Mouse (Mus musculus) CD8-positive naive resting alpha-beta T cell, adult 57 days (primary cell): ENCODE measurements around the gene Zfp426. TPM values are rescaled to one million over a fixed set of nuclear protein-coding genes. Genes with fewer than 3 reads are reported as not detected.

Source experiments
- total RNA-seq: library from RNA; stranded (reverse); gene quantifications from one replicate; pipeline ENCODE4 v1.2.4, GENCODE M21; 2023

Gene Zfp426
- 22.1 TPM for total RNA-seq

DNA sequence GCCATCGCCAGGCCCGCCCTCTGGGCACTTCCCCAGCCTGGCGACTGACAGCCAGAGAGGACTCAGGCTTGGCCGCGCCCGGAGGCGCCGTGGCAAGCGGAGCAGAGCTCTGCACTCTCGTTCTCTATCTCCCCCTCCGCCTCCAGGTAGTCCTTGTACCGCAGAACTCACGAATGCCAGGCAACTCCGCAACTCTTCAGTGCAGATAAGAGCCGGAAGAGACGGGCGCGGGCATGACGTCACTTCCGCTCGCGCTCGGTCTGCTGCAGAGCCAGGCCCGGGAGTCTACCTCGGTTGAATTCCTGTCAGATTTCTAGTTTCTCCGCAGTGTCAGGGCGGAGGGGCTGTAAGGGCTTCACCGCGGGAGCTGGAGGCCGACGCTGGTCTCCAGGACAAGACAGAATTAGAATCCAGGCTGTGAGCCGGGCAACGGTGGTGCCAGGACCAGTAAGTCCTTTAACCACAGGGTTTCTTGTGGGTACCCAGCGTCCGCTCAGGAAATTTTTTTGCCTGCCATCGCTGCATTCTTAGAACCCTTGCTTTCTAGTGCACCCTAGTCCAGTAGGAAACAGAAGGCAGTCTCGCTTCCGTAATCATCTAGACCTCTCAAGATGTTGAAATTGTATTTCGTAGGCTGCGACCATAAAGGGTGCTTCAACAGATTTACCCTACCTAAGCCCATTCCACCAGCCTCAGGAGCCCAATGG, at the start of gene Zfp426:
TSS of gene Zfp426 (minus strand) at position 220 of the 707 bp plus-strand sequence.

DNA sequence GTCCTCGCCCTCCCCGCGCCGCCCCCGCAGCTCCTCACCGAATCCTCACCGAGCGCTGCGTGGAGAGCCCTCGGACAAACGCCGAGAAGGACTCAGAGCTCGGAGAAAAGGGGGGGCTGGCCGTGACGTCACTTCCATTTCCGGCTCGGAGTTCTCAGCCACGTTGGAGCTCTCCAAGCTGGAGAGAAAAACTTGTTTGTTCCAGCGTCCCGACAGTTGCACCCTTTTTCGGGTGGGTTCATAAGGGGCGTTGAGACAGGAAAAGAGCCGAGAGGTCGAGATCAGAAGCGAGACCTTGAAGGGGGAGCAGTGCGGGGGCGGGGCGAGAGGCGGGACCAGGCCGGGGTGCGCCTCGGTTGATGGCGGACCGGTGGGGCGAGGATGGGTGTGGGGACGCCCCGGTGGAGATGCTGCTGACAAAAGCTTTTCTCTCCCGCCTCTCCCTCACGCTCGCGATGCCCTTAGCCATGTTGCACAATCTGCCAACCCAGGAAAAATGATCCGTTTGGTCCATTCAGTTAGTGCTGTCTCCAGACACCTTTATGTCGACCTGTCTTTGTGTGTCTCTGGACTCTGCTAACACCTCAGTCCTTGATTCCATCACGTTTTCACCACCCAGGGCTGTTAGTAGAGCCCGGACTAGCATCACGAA, 28.9 kb upstream of the Zfp426 start, which contains the start of gene Zfp266:
TSS of gene Zfp266 (minus strand) at position 112 of the 652 bp plus-strand sequence.

DNA sequence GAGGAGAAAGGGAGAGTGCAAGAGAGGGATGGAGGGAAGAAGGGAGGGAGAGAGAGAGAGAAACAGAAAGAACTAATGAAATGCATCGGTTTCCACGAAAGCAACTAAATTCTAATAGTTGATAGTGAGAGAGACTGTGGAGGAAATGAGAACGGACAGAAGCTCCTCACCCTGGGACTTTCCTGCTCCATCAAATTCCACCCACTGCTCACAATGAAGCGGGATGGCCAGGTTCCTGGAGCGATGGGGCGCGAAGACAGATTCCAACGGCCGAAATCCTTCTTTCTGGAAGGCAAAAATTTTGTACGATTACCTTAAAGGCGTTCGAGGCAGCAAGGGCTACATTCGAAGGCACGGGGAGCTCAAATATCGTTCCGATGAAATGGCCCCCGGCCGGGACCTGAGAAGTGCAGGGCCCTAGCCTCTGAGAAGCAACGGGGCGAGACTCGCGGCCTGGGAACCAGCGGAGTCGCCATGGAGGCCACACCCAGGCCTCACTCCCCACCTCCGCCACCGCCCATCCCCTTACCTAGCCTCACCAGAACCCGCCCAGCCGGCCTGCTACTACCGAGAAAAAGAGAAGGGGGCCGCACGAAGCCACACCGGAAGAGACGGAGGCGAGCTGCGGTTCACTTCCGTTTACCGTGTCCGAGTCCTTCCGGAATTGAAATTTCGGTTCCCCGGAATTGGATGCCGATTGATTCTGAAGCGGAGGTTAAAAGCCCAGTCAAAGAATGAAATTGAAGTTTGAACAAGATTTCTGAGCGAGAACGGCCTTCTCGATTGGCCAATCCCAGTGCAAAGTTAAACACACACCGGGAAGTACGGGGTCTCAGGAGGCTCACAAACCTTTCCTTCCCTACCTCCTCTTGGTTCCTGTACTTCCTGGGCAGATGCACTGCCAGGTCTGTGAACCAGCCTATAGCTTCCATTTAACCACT, 32.9 kb downstream of the Zfp426 start, which contains the start of gene Zfp26:
TSS of gene Zfp26 (minus strand) at position 786 of the 941 bp plus-strand sequence.

Other genes with a start within 250 kb of the Zfp426 start
- gene Olfr39, start 210.4 kb downstream of the Zfp426 start, total RNA-seq, result not detected
- gene Olfr873, start 194.2 kb downstream of the Zfp426 start, total RNA-seq, result not detected
- gene Olfr18, start 156.7 kb downstream of the Zfp426 start, total RNA-seq, result not detected
- gene Zfp560, start 107.6 kb downstream of the Zfp426 start, total RNA-seq, result 11.6 TPM
- gene Zfp26, start 32.6 kb downstream of the Zfp426 start, total RNA-seq, result 42.2 TPM
- gene Zfp266, start 28.7 kb upstream of the Zfp426 start, total RNA-seq, result 31.1 TPM
- gene Zfp846, start 88.5 kb upstream of the Zfp426 start, total RNA-seq, result 6.9 TPM
- 288 TPM for gene Ubl5, start 150.1 kb upstream of the Zfp426 start, total RNA-seq
- 93.1 TPM for gene Fbxl12, start 152.0 kb upstream of the Zfp426 start, total RNA-seq
- gene Pin1, start 159.3 kb upstream of the Zfp426 start, total RNA-seq, result 19.6 TPM